ENCODE assay signal across 7 mouse cellular contexts in genomic region chr10:9901697-9902239, GRCm38 (mm10). TPM values are rescaled to one million over a fixed set of nuclear protein-coding genes. Genes with fewer than 3 reads are reported as not detected.
A peak's percentile ranks its signal among the peaks of the same experiment; 100 is the strongest.
DNase-seq lines count a peak whose midpoint lies in the region; ATAC-seq and TF ChIP-seq lines count a peak whose summit lies in the region.

No protein-coding gene starts in this region.

- H3K4me1 ChIP-seq in embryonic facial prominence, embryonic 10.5 days, result peaks cover 22% of the 10 kb centered on the region
- H3K4me1 ChIP-seq in intestine, postnatal 0 days (replicated peaks; ENCODE audit: control insufficient read depth, insufficient read depth, low read length), result peaks cover 4% of the 10 kb centered on the region; the same call in 1 of the 2 replicates
- peaks cover 16% of the 10 kb centered on the region for H3K4me1 ChIP-seq in midbrain, embryonic 12.5 days
- H3K4me1 ChIP-seq in small intestine, adult 2 months (ENCODE audit: control insufficient read depth, insufficient read depth, insufficient read length, low read length), result no peaks in the 10 kb centered on the region; the same call in none of the 2 replicates

- peak; percentile 91 for ATAC-seq in intestine, postnatal 0 days
- peak; percentile 87 for ATAC-seq in midbrain, embryonic 12.5 days (ENCODE audit: low FRiP score, low read depth)

- peak overlapping the region; percentile 94 for H3K9ac ChIP-seq in intestine, postnatal 0 days (ENCODE audit: low read depth, low read length)
- H3K9ac ChIP-seq in midbrain, embryonic 12.5 days (replicated peaks), result peak overlapping the region; percentile 94

- H3K27ac ChIP-seq in embryonic facial prominence, embryonic 10.5 days (replicated peaks), result peak overlapping the region; percentile 94
- peak overlapping the region; percentile 94; the same call in 1 of the 2 replicates for H3K27ac ChIP-seq in intestine, postnatal 0 days (ENCODE audit: low read depth, low read length)
- H3K27ac ChIP-seq in midbrain, embryonic 12.5 days (replicated peaks), result peak overlapping the region; percentile 98
- peak overlapping the region; percentile 80 for H3K27ac ChIP-seq in small intestine, adult 2 months (ENCODE audit: insufficient read depth, low read depth, low read length)

- H3K9me3 ChIP-seq in embryonic facial prominence, embryonic 10.5 days, result no peaks in the 10 kb centered on the region
- H3K9me3 ChIP-seq in intestine, postnatal 0 days (ENCODE audit: control insufficient read depth), result no peaks in the 10 kb centered on the region
- no peaks in the 10 kb centered on the region for H3K9me3 ChIP-seq in midbrain, embryonic 12.5 days

- DNase-seq in adrenal gland, adult 8-10 months, result peak; percentile 88
- DNase-seq in embryonic facial prominence, embryonic 10.5 days (ENCODE audit: low spot score), result peak; percentile 80
- DNase-seq in gonadal fat pad, adult 2 months (ENCODE audit: low read depth), result peak; percentile 90
- peak; percentile 79 for DNase-seq in left cerebral cortex, postnatal 4 days

- intact Hi-C loops in left cerebral cortex, postnatal 4 days (cut with DNase I), result no loop called here

- peak overlapping the region; percentile 97 for H3K4me2 ChIP-seq in intestine, postnatal 0 days (replicated peaks; ENCODE audit: low read depth)
- peak overlapping the region; percentile 86 for H3K4me2 ChIP-seq in midbrain, embryonic 12.5 days (replicated peaks)

- no peaks in the 10 kb centered on the region for H3K36me3 ChIP-seq in embryonic facial prominence, embryonic 10.5 days (replicated peaks)
- H3K36me3 ChIP-seq in intestine, postnatal 0 days (ENCODE audit: control insufficient read depth, insufficient read depth), result no peaks in the 10 kb centered on the region
- no peaks in the 10 kb centered on the region for H3K36me3 ChIP-seq in midbrain, embryonic 12.5 days
- H3K36me3 ChIP-seq in small intestine, adult 2 months (ENCODE audit: control insufficient read depth, insufficient read depth, low read length), result peaks cover 2% of the 10 kb centered on the region; the same call in 1 of the 2 replicates

- no peak for TF ChIP-seq POLR2A in small intestine, adult 2 months (IDR thresholded peaks at IDR 0.05; ENCODE audit: low read depth, low read length)

- peak overlapping the region; percentile 87 for H3K4me3 ChIP-seq in embryonic facial prominence, embryonic 10.5 days
- peak overlapping the region; percentile 93 for H3K4me3 ChIP-seq in intestine, postnatal 0 days (ENCODE audit: low read depth, low read length)
- H3K4me3 ChIP-seq in midbrain, embryonic 12.5 days, result peak overlapping the region; percentile 86
- peak overlapping the region; percentile 72 for H3K4me3 ChIP-seq in small intestine, adult 2 months (ENCODE audit: low read depth, low read length)

- H3K27me3 ChIP-seq in embryonic facial prominence, embryonic 10.5 days (replicated peaks; ENCODE audit: low read depth, poor library complexity, severe bottlenecking), result 0 out of 2 replicates have a peak, but pooled peaks cover 4% of the 10 kb centered on the region
- no peaks in the 10 kb centered on the region for H3K27me3 ChIP-seq in intestine, postnatal 0 days (replicated peaks; ENCODE audit: control insufficient read depth, insufficient read depth, low read length)
- no peaks in the 10 kb centered on the region for H3K27me3 ChIP-seq in midbrain, embryonic 12.5 days
- no peaks in the 10 kb centered on the region for H3K27me3 ChIP-seq in small intestine, adult 2 months (ENCODE audit: control insufficient read depth, insufficient read depth, low read length)

- TF ChIP-seq CTCF in intestine, postnatal 0 days (IDR thresholded peaks at IDR 0.05; ENCODE audit: low read depth), result no peak
- TF ChIP-seq CTCF in small intestine, adult 2 months (IDR thresholded peaks at IDR 0.05; ENCODE audit: extremely low read depth, insufficient read length, insufficient replicate concordance, low read depth, low read length), result no peak

- 1% methylated on average over 16 of the region's 16 CpGs for WGBS in embryonic facial prominence, embryonic 10.5 days
- 2% methylated on average over 16 of the region's 16 CpGs for WGBS in intestine, postnatal 0 days
- under 1% methylated on average over 16 of the region's 16 CpGs for WGBS in midbrain, embryonic 12.5 days
- under 1% methylated on average over 16 of the region's 16 CpGs for WGBS in small intestine, adult 2 months

RNA-seq across cellular contexts. Expression of gene Stxbp5, which starts 0.9 kb away (rescaled TPM):
- total RNA-seq in adrenal gland, adult 8-10 months (2022), result 10 to 100 TPM; 29.1 to 43.0 (median 31.7) TPM
- polyA plus RNA-seq in embryonic facial prominence, embryonic 10.5 days (2016; fragmentation: Nextera tagmentation; extraction: Ambion mirVana), result 3.8 and 4.0 TPM in 2 replicates
- polyA plus RNA-seq in gonadal fat pad, adult 2 months (2012; rRNA removed), result 11.6 and 16.3 TPM in 2 replicates
- 3.9 and 4.6 TPM in 2 replicates for polyA plus RNA-seq in intestine, postnatal 0 days (2015; fragmentation: Nextera tagmentation; extraction: Ambion mirVana)
- 10 to 100 TPM; 86.2 to 88.7 TPM for total RNA-seq in left cerebral cortex, postnatal 4 days (2021)
- 9.7 and 9.9 TPM in 2 replicates for polyA plus RNA-seq in midbrain, embryonic 12.5 days (2016; fragmentation: Nextera tagmentation; extraction: Ambion mirVana)
- polyA plus RNA-seq in small intestine, adult 2 months (2012; rRNA removed), result 7.4 and 21.3 TPM in 2 replicates

Comparison
In these comparisons a context has a peak if more than half of its experiments do, and no peak if none do; other contexts are left out.
1. Peak in every context shown above with its lines: DNase-seq, ATAC-seq, H3K4me3 ChIP-seq and H3K27ac ChIP-seq.